Mouse (Mus musculus) hindbrain, embryonic 10.5 days (tissue): Measurements from ENCODE around the gene Vtcn1. TPM values are rescaled to one million over a fixed set of nuclear protein-coding genes. Genes with fewer than 3 reads are reported as not detected.

Source experiments
- DNase-seq: peaks from one replicate; pipeline ENCODE4 v3.0.0-alpha.2; 2017; ENCODE audit warnings: low spot score
- H3K27ac ChIP-seq: fragments of 300-500 bp; sonication (generic); 2 replicates; pipeline ENCODE4 v1.5.1; 2016; ENCODE audit warnings: mild to moderate bottlenecking, moderate library complexity
- H3K27me3 ChIP-seq: fragments of 300-500 bp; sonication (generic); 2 replicates; pipeline ENCODE4 v1.6.1; 2016; ENCODE audit warnings: mild to moderate bottlenecking; ENCODE audit not compliant: poor library complexity, insufficient read depth, severe bottlenecking
- H3K36me3 ChIP-seq: fragments of 300-500 bp; sonication (generic); 2 replicates; pipeline ENCODE4 v1.6.1; 2016; ENCODE audit warnings: mild to moderate bottlenecking, moderate library complexity
- H3K4me1 ChIP-seq: fragments of 300-500 bp; sonication (generic); replicated peaks from 2 replicates; pipeline ENCODE4 v1.6.1; 2016; ENCODE audit warnings: mild to moderate bottlenecking
- H3K4me3 ChIP-seq: fragments of 300-500 bp; sonication (generic); 2 replicates; pipeline ENCODE4 v1.5.1; 2016; ENCODE audit warnings: mild to moderate bottlenecking, moderate library complexity
- H3K9me3 ChIP-seq: fragments of 300-500 bp; sonication (generic); 2 replicates; pipeline ENCODE4 v1.6.1; 2016; ENCODE audit warnings: mild to moderate bottlenecking, moderate library complexity
- WGBS: fragments of 180-500 bp; shearing (Covaris S2); methylation state at CpG from one replicate; pipeline ENCODE4 v1.1.7; 2016; 5-methylcytosine and 5-hydroxymethylcytosine counted together
- polyA plus RNA-seq: library from polyadenylated mRNA; unstranded; fragments of >200 nt; fragmentation: Nextera tagmentation; extraction: Ambion mirVana; gene quantifications from 2 replicates; pipeline ENCODE4 v1.2.1, GENCODE M21; 2016

Gene Vtcn1
- polyA plus RNA-seq, 1 experiment from 2014 or later, result 0.13 TPM

GRCm38 (mm10) chr3:100861307-100862303 lies 36.3 kb downstream of the Vtcn1 start:
- Histone ChIP-seq H3K36me3 (no peaks in the 10 kb centered on the region), H3K4me1 (no peaks in the 10 kb centered on the region), H3K4me3 (no peak overlapping the region), H3K9me3 (no peaks in the 10 kb centered on the region), H3K27ac (no peak overlapping the region), H3K27me3 (no peaks in the 10 kb centered on the region)
- 81% methylated on average over 23 of the region's 23 CpGs for WGBS
- DNase-seq, result no peak

GRCm38 (mm10) chr3:100866946-100867345 lies 41.7 kb downstream of the Vtcn1 start:
- no peak for DNase-seq
- Histone ChIP-seq H3K9me3 (no peaks in the 10 kb centered on the region), H3K4me1 (0 out of 2 replicates have a peak, but pooled peaks cover 3% of the 10 kb centered on the region), H3K4me3 (no peak overlapping the region), H3K36me3 (no peaks in the 10 kb centered on the region), H3K27ac (no peak overlapping the region), H3K27me3 (no peaks in the 10 kb centered on the region)
- 37% methylated on average over 5 of the region's 5 CpGs for WGBS

DNA sequence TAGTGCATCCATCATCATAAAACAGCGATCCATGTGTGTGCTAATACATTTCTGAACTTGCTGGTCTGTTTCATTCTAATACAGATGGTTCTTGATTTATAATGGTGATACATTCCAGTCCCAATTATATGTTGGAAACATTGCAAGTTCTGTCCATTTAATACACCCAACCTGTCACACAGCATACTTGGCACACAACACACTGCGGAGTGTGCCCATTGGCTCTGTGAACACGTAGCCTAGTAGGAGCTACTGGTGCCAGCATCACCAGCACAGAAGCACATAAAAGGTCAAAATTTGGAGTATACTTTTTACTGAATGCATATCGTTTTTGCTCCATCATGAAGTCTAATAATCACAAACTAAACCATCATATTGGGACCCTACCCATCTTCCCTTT lies 51.8 kb downstream of the Vtcn1 start:
- DNase-seq, result no peak
- no peaks in the 10 kb centered on the region for H3K36me3 ChIP-seq
- H3K27ac ChIP-seq, result no peak overlapping the region
- no peaks in the 10 kb centered on the region for H3K9me3 ChIP-seq
- no peaks in the 10 kb centered on the region for H3K4me1 ChIP-seq
- H3K4me3 ChIP-seq, result no peak overlapping the region
- H3K27me3 ChIP-seq, result no peaks in the 10 kb centered on the region
- 94% methylated on average over 4 of the region's 4 CpGs for WGBS

DNA sequence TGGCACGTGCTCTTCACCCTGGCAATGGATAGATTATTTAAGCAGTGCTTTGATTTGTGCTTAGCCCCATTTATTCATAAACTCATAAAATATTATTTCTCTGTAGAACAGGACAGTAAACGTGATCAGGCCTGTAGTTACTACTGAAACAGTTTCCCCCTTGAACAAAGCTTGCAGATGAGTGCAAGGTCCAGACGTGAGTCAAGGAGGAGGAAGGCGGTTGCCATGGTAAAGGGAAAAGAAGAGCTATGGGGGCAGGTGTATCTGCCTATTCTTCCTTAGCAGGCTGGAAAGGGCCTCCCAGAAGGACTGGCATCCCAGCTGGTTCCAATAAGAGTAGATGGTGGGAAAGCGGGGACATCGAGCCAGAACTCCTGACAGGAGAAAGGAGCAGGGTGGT lies 56.1 kb downstream of the Vtcn1 start:
- no peaks in the 10 kb centered on the region for H3K4me1 ChIP-seq
- no peaks in the 10 kb centered on the region for H3K9me3 ChIP-seq
- no peaks in the 10 kb centered on the region for H3K27me3 ChIP-seq
- no peak overlapping the region for H3K27ac ChIP-seq
- 86% methylated on average over 6 of the region's 6 CpGs for WGBS
- no peak for DNase-seq
- H3K4me3 ChIP-seq, result no peak overlapping the region
- H3K36me3 ChIP-seq, result no peaks in the 10 kb centered on the region

GRCm38 (mm10) chr3:100881843-100882634 lies 56.8 kb downstream of the Vtcn1 start:
- Histone ChIP-seq H3K27me3 (no peaks in the 10 kb centered on the region), H3K9me3 (no peaks in the 10 kb centered on the region), H3K36me3 (no peaks in the 10 kb centered on the region), H3K4me1 (no peaks in the 10 kb centered on the region), H3K4me3 (no peak overlapping the region), H3K27ac (no peak overlapping the region)
- no peak for DNase-seq
- WGBS, result 93% methylated on average over 9 of the region's 9 CpGs

DNA sequence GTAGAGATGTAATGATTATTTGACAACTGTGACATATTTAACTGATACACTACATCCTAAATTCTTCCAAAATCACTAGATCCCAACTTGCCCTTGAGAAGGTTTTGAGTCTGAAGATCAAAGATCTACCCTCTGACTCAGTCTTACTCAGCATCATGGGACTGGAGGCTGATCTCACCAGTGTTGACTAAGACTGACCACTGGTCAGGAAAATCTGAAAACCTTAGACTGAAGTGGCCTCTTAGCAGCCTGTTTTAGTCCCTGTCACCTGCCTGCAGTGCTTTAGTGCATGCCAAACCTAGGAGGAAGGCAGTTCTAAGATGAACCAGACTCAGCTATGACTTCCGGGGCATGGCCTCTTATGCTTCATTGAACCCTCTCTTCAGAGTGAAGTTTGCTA lies 64.0 kb downstream of the Vtcn1 start:
- H3K4me3 ChIP-seq, result no peak overlapping the region
- no peak for DNase-seq
- H3K9me3 ChIP-seq, result no peaks in the 10 kb centered on the region
- H3K27ac ChIP-seq, result no peak overlapping the region
- H3K36me3 ChIP-seq, result no peaks in the 10 kb centered on the region
- H3K4me1 ChIP-seq, result no peaks in the 10 kb centered on the region
- WGBS, result 88% methylated on average over 1 of the region's 1 CpGs
- H3K27me3 ChIP-seq, result no peaks in the 10 kb centered on the region

- Histone ChIP-seq H3K4me3 (no peak overlapping the region), H3K4me1 (no peaks in the 10 kb centered on the region), H3K27ac (no peak overlapping the region), H3K36me3 (no peaks in the 10 kb centered on the region), H3K27me3 (no peaks in the 10 kb centered on the region), H3K9me3 (no peaks in the 10 kb centered on the region)
- no peak for DNase-seq
- WGBS, result 91% methylated on average over 3 of the region's 3 CpGs
These were observed 65.1 kb downstream of the Vtcn1 start for GRCm38 (mm10) chr3:100890406-100890805.

- H3K4me1 ChIP-seq, result no peaks in the 10 kb centered on the region
- no peak overlapping the region for H3K4me3 ChIP-seq
- H3K27me3 ChIP-seq, result no peaks in the 10 kb centered on the region
- H3K36me3 ChIP-seq, result no peaks in the 10 kb centered on the region
- WGBS, result 67% methylated on average over 11 of the region's 11 CpGs
- DNase-seq, result no peak
- H3K9me3 ChIP-seq, result no peaks in the 10 kb centered on the region
- H3K27ac ChIP-seq, result no peak overlapping the region
These were observed 67.4 kb downstream of the Vtcn1 start for GRCm38 (mm10) chr3:100892383-100893335.

- Histone ChIP-seq H3K4me1 (no peaks in the 10 kb centered on the region), H3K4me3 (no peak overlapping the region), H3K36me3 (no peaks in the 10 kb centered on the region), H3K27me3 (no peaks in the 10 kb centered on the region), H3K9me3 (no peaks in the 10 kb centered on the region), H3K27ac (no peak overlapping the region)
- WGBS, result 79% methylated on average over 6 of the region's 6 CpGs
- DNase-seq, result no peak
These were observed 70.2 kb downstream of the Vtcn1 start for GRCm38 (mm10) chr3:100895500-100895899.

DNA sequence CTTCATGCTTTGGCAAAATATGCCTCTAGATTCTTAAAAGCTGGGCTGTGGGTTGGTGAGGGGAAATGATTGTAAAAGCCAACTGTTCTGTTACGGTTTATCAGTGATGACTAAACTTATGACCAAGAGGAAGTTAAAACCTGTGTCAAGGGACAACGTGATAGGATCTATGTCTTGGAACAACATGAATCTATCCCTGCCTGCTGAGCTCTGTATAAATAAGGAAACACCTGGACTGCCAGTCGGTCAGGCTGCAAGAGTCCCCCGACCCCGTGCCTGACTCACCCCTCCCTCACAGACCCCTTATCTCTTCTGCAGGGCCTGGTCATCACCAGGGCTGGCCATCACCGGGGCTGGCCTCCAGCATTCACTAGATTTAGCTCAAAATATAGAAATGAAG lies 80.9 kb downstream of the Vtcn1 start:
- WGBS, result 69% methylated on average over 6 of the region's 6 CpGs
- DNase-seq, result no peak
- no peaks in the 10 kb centered on the region for H3K9me3 ChIP-seq
- no peak overlapping the region for H3K27ac ChIP-seq
- H3K4me1 ChIP-seq, result no peaks in the 10 kb centered on the region
- H3K4me3 ChIP-seq, result no peak overlapping the region
- no peaks in the 10 kb centered on the region for H3K27me3 ChIP-seq
- H3K36me3 ChIP-seq, result no peaks in the 10 kb centered on the region

GRCm38 (mm10) chr3:100906916-100907315 lies 81.7 kb downstream of the Vtcn1 start:
- no peaks in the 10 kb centered on the region for H3K4me1 ChIP-seq
- no peak for DNase-seq
- no peaks in the 10 kb centered on the region for H3K9me3 ChIP-seq
- no peak overlapping the region for H3K4me3 ChIP-seq
- H3K27ac ChIP-seq, result no peak overlapping the region
- H3K36me3 ChIP-seq, result no peaks in the 10 kb centered on the region
- WGBS, result 35% methylated on average over 3 of the region's 3 CpGs
- no peaks in the 10 kb centered on the region for H3K27me3 ChIP-seq

GRCm38 (mm10) chr3:100908594-100908993 lies 83.3 kb downstream of the Vtcn1 start:
- no peak for DNase-seq
- Histone ChIP-seq H3K36me3 (no peaks in the 10 kb centered on the region), H3K27me3 (no peaks in the 10 kb centered on the region), H3K9me3 (no peaks in the 10 kb centered on the region), H3K4me3 (no peak overlapping the region), H3K27ac (no peak overlapping the region), H3K4me1 (no peaks in the 10 kb centered on the region)
- WGBS, result 75% methylated on average over 6 of the region's 6 CpGs
